Mouse (Mus musculus) stomach, embryonic 16.5 days (tissue): ENCODE results near the gene Btbd35f14. TPM values are rescaled to one million over a fixed set of nuclear protein-coding genes. Genes with fewer than 3 reads are reported as not detected.
"Not testable (repeated sequence)": the region's sequence is repeated elsewhere in the genome, so short reads cannot be mapped to it uniquely, and the experiment has no call there.

Experiments
- ATAC-seq: fragments of 200-750 bp; cut with Nextera tagmentation; 2 replicates; pipeline ENCODE4 v1.8.0; 2017; ENCODE audit warnings: moderate number of reproducible peaks, moderate TSS enrichment; ENCODE audit not compliant: insufficient read depth, low FRiP score
- H3K27ac ChIP-seq: fragments of 300-500 bp; sonication (generic); 2 replicates; pipeline ENCODE4 v1.5.1; 2014; ENCODE audit warnings: low read length
- H3K27me3 ChIP-seq: fragments of 300-500 bp; sonication (generic); 2 replicates; pipeline ENCODE4 v1.6.1; 2014; ENCODE audit warnings: low read length, control low read depth, mixed read lengths; ENCODE audit not compliant: control insufficient read depth, insufficient read depth
- H3K36me3 ChIP-seq: fragments of 300-500 bp; sonication (generic); 2 replicates; pipeline ENCODE4 v1.6.1; 2014; ENCODE audit warnings: low read length; ENCODE audit not compliant: control insufficient read depth, insufficient read depth
- H3K4me1 ChIP-seq: fragments of 300-500 bp; sonication (generic); 2 replicates; pipeline ENCODE4 v1.6.1; 2014; ENCODE audit warnings: low read length, control low read depth, mixed read lengths; ENCODE audit not compliant: control insufficient read depth, insufficient read depth
- H3K4me2 ChIP-seq: fragments of 300-500 bp; sonication (generic); 2 replicates; pipeline ENCODE4 v1.6.1; 2014; ENCODE audit warnings: low read depth, low read length, mixed read lengths
- H3K4me3 ChIP-seq: fragments of 300-500 bp; sonication (generic); replicated peaks from 2 replicates; pipeline ENCODE4 v1.5.1; 2014; ENCODE audit warnings: mild to moderate bottlenecking, low read length
- H3K9ac ChIP-seq: fragments of 300-500 bp; sonication (generic); 2 replicates; pipeline ENCODE4 v1.6.1; 2014; ENCODE audit warnings: low read length
- H3K9me3 ChIP-seq: fragments of 300-500 bp; sonication (generic); replicated peaks from 2 replicates; pipeline ENCODE4 v1.6.1; 2016; ENCODE audit warnings: low read length, control low read depth; ENCODE audit not compliant: control insufficient read depth
- WGBS: fragments of 180-500 bp; shearing (Covaris S2); extraction: QIAGEN DNeasy Blood & Tissue Kit; methylation state at CpG from one replicate; pipeline ENCODE4 v1.1.7; 2014; 5-methylcytosine and 5-hydroxymethylcytosine counted together
- polyA plus RNA-seq: library from polyadenylated mRNA; unstranded; fragments of >200 nt; fragmentation: Nextera tagmentation; extraction: Ambion mirVana; gene quantifications from 2 replicates; pipeline ENCODE4 v1.2.1, GENCODE M21; 2015

Btbd35f14 gene
- not detected in 2 replicates for polyA plus RNA-seq

DNA sequence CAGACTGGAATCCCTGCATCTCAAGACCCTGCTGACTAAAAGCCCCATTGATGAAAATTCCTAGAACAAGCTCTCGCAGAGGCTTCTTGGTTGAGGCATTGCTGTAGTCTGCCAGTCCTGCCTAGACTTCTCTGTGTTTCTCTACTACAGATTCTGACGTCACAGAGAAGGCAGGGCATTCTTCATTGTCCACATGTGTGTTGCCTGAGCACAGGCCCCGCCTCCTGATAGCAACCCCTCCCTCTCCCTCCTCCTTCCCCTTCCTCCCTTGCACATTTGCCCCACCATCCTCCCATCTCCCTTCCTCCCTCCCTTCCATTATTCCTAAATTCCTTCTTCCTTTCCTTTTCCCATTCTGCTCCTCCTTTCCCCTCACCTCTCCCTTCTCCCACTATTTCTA is at the start of gene Btbd35f14:
Gene Btbd35f14 (minus strand): TSS at position 101 of the 400 bp plus-strand sequence.
- H3K27me3 ChIP-seq, H3K27ac ChIP-seq, H3K4me3 ChIP-seq, H3K4me1 ChIP-seq, H3K4me2 ChIP-seq, H3K9ac ChIP-seq, H3K36me3 ChIP-seq, ATAC-seq, H3K9me3 ChIP-seq: not testable (repeated sequence)
- WGBS: no CpG with 5 or more reads among the region's 3 CpGs

- not testable (repeated sequence) for ATAC-seq, H3K36me3 ChIP-seq, H3K4me2 ChIP-seq, H3K4me3 ChIP-seq, H3K9ac ChIP-seq, H3K9me3 ChIP-seq, H3K27me3 ChIP-seq, H3K27ac ChIP-seq, H3K4me1 ChIP-seq
- 61% methylated on average over 2 of the region's 3 CpGs for WGBS
Observed at GRCm38 (mm10) chrX:33656872-33657271, 45.3 kb downstream of the Btbd35f14 start, which contains the start of gene Btbd35f13. Gene Btbd35f13 (plus strand): TSS chrX:33657172.

Other genes with a start within 250 kb of the Btbd35f14 start
- gene Btbd35f15, start 125.0 kb downstream of the Btbd35f14 start, polyA plus RNA-seq: not detected in 2 replicates
- not detected in 2 replicates for gene Btbd35f13, start 45.2 kb downstream of the Btbd35f14 start, polyA plus RNA-seq